Mouse (Mus musculus): ENCODE measurements around the gene App.

GRCm38 (mm10) chr16:85145369-85145768 lies 28.2 kb downstream of the App start:
- TF ChIP-seq CTCF (IDR thresholded peaks at IDR 0.05; ENCODE audit: low read depth) (no peak), EP300 (IDR thresholded peaks at IDR 0.05; ENCODE audit: low read depth) (no peak)
